Mouse (Mus musculus): Measurements from ENCODE around the gene Mast1. TPM values are rescaled to one million over a fixed set of nuclear protein-coding genes. Genes with fewer than 3 reads are reported as not detected.

The Mast1 gene
- polyA plus RNA-seq, 1 experiment from 2014 or later = 0.39 TPM

GRCm38 (mm10) chr8:84965731-84966291 lies 28.7 kb upstream of the Mast1 start:
- WGBS = under 1% methylated on average over 41 of the region's 41 CpGs

GRCm38 (mm10) chr8:84963952-84964351 lies 26.8 kb upstream of the Mast1 start:
- Histone ChIP-seq H3K4me3 (ENCODE audit: low read depth, low read length) (no peak overlapping the region), H3K9me3 (ENCODE audit: low read depth, low read length) (no peaks in the 10 kb centered on the region), H3K4me2 (no peak overlapping the region), H3K36me3 (ENCODE audit: insufficient read depth) (peaks cover 24% of the 10 kb centered on the region), H3K4me1 (ENCODE audit: insufficient read depth) (peaks cover 7% of the 10 kb centered on the region), H3K9ac (no peak overlapping the region), H3K27ac (ENCODE audit: low read depth) (no peak overlapping the region), H3K27me3 (ENCODE audit: insufficient read depth, low read length) (no peaks in the 10 kb centered on the region)
- 84% methylated on average over 4 of the region's 4 CpGs for WGBS
- ATAC-seq (ENCODE audit: insufficient read depth) (no peak), DNase-seq (no peak)
- TF ChIP-seq CTCF (IDR thresholded peaks at IDR 0.05; ENCODE audit: low read depth) = no peak

More at GRCm38 (mm10) chr8:84965731-84966291, 28.7 kb upstream of the Mast1 start:
- peak; percentile 99 for DNase-seq
- Histone ChIP-seq H3K27me3 (ENCODE audit: insufficient read depth, low read length) (no peaks in the 10 kb centered on the region), H3K4me3 (ENCODE audit: low read depth, low read length) (peak overlapping the region; percentile 68), H3K27ac (ENCODE audit: low read depth) (peak overlapping the region; percentile 80), H3K9ac (peak overlapping the region; percentile 61), H3K36me3 (ENCODE audit: insufficient read depth) (peaks cover 15% of the 10 kb centered on the region), H3K4me1 (ENCODE audit: insufficient read depth) (peaks cover 7% of the 10 kb centered on the region), H3K4me2 (peak overlapping the region; percentile 79), H3K9me3 (ENCODE audit: low read depth, low read length) (no peaks in the 10 kb centered on the region)
- no peak for TF ChIP-seq CTCF (IDR thresholded peaks at IDR 0.05; ENCODE audit: low read depth)
- peak; percentile 90 for ATAC-seq (ENCODE audit: insufficient read depth)

- Histone ChIP-seq H3K27ac (ENCODE audit: low read depth) (no peak overlapping the region), H3K4me1 (ENCODE audit: insufficient read depth) (no peaks in the 10 kb centered on the region), H3K27me3 (ENCODE audit: insufficient read depth, low read length) (no peaks in the 10 kb centered on the region), H3K9ac (no peak overlapping the region), H3K9me3 (ENCODE audit: low read depth, low read length) (no peaks in the 10 kb centered on the region), H3K4me2 (no peak overlapping the region), H3K4me3 (ENCODE audit: low read depth, low read length) (no peak overlapping the region), H3K36me3 (ENCODE audit: insufficient read depth) (peaks cover 37% of the 10 kb centered on the region)
- no peak for ATAC-seq (ENCODE audit: insufficient read depth)
- WGBS = 89% methylated on average over 7 of the region's 7 CpGs
- no peak for TF ChIP-seq CTCF (IDR thresholded peaks at IDR 0.05; ENCODE audit: low read depth)
- DNase-seq = no peak
These were observed 22.7 kb upstream of the Mast1 start for GRCm38 (mm10) chr8:84959811-84960210.

GRCm38 (mm10) chr8:84956768-84957167 lies 19.6 kb upstream of the Mast1 start:
- no peak overlapping the region for H3K4me3 ChIP-seq (ENCODE audit: low read depth, low read length)
- H3K9me3 ChIP-seq (ENCODE audit: low read depth, low read length) = no peaks in the 10 kb centered on the region
- no peak for ATAC-seq (ENCODE audit: insufficient read depth)
- H3K27me3 ChIP-seq (ENCODE audit: insufficient read depth, low read length) = 0 out of 2 replicates have a peak, but pooled peaks cover 10% of the 10 kb centered on the region
- peak; percentile 81 for TF ChIP-seq CTCF (IDR thresholded peaks at IDR 0.05; ENCODE audit: low read depth)
- DNase-seq = peak; percentile 87
- H3K9ac ChIP-seq = no peak overlapping the region
- no peak overlapping the region for H3K27ac ChIP-seq (ENCODE audit: low read depth)
- H3K4me1 ChIP-seq (ENCODE audit: insufficient read depth) = no peaks in the 10 kb centered on the region
- no peak overlapping the region for H3K4me2 ChIP-seq
- H3K36me3 ChIP-seq (ENCODE audit: insufficient read depth) = peaks cover 32% of the 10 kb centered on the region
- 52% methylated on average over 2 of the region's 2 CpGs for WGBS

- Histone ChIP-seq H3K27me3 (ENCODE audit: insufficient read depth, low read length) (peaks cover 19% of the 10 kb centered on the region; the same call in 1 of the 2 replicates), H3K4me2 (0 out of 2 replicates have a peak overlapping the region, but pooled peaks have one; percentile 21), H3K36me3 (ENCODE audit: insufficient read depth) (peaks cover 8% of the 10 kb centered on the region; the same call in 1 of the 2 replicates), H3K9ac (no peak overlapping the region), H3K4me1 (ENCODE audit: insufficient read depth) (no peaks in the 10 kb centered on the region), H3K4me3 (ENCODE audit: low read depth, low read length) (no peak overlapping the region), H3K9me3 (ENCODE audit: low read depth, low read length) (no peaks in the 10 kb centered on the region), H3K27ac (ENCODE audit: low read depth) (no peak overlapping the region)
- ATAC-seq (ENCODE audit: insufficient read depth) (peak; percentile 70), DNase-seq (peak; percentile 58)
- no peak for TF ChIP-seq CTCF (IDR thresholded peaks at IDR 0.05; ENCODE audit: low read depth)
- 8% methylated on average over 18 of the region's 18 CpGs for WGBS
These were observed 15.6 kb upstream of the Mast1 start for GRCm38 (mm10) chr8:84952612-84953255.

GRCm38 (mm10) chr8:84949753-84950152 lies 12.6 kb upstream of the Mast1 start:
- Histone ChIP-seq H3K27ac (ENCODE audit: low read depth) (no peak overlapping the region), H3K4me1 (ENCODE audit: insufficient read depth) (no peaks in the 10 kb centered on the region), H3K9me3 (ENCODE audit: low read depth, low read length) (no peaks in the 10 kb centered on the region), H3K36me3 (ENCODE audit: insufficient read depth) (no peaks in the 10 kb centered on the region), H3K9ac (no peak overlapping the region), H3K4me2 (no peak overlapping the region), H3K4me3 (ENCODE audit: low read depth, low read length) (no peak overlapping the region), H3K27me3 (ENCODE audit: insufficient read depth, low read length) (peaks cover 46% of the 10 kb centered on the region)
- no peak for TF ChIP-seq CTCF (IDR thresholded peaks at IDR 0.05; ENCODE audit: low read depth)
- DNase-seq = no peak
- no peak for ATAC-seq (ENCODE audit: insufficient read depth)
- 20% methylated on average over 12 of the region's 12 CpGs for WGBS

GRCm38 (mm10) chr8:84947241-84947545 lies 10.0 kb upstream of the Mast1 start:
- Histone ChIP-seq H3K27ac (ENCODE audit: low read depth) (no peak overlapping the region), H3K4me1 (ENCODE audit: insufficient read depth) (no peaks in the 10 kb centered on the region), H3K9ac (no peak overlapping the region), H3K36me3 (ENCODE audit: insufficient read depth) (no peaks in the 10 kb centered on the region), H3K4me3 (ENCODE audit: low read depth, low read length) (no peak overlapping the region), H3K9me3 (ENCODE audit: low read depth, low read length) (no peaks in the 10 kb centered on the region), H3K27me3 (ENCODE audit: insufficient read depth, low read length) (peaks cover 52% of the 10 kb centered on the region), H3K4me2 (no peak overlapping the region)
- DNase-seq = peak; percentile 86
- WGBS = 11% methylated on average over 9 of the region's 9 CpGs
- TF ChIP-seq CTCF (IDR thresholded peaks at IDR 0.05; ENCODE audit: low read depth) = no peak
- ATAC-seq (ENCODE audit: insufficient read depth) = peak; percentile 12; the same call in 1 of the 2 replicates

Measured in lung, embryonic 14.5 days (tissue).